Mouse (Mus musculus) brain, embryonic 14.5 days (tissue): ENCODE data around the gene Smurf1.

Source experiments
- CTCF ChIP-seq: fragments of 200-500 bp; IDR thresholded peaks from 2 replicates; pipeline ENCODE4 v1.5.1; 2012; ENCODE audit warnings: inconsistent platforms, mild to moderate bottlenecking, moderate library complexity, borderline replicate concordance; ENCODE audit not compliant: insufficient read depth, insufficient read length; ENCODE audit errors: extremely low read depth
- POLR2A ChIP-seq: fragments of 200-500 bp; IDR thresholded peaks from 2 replicates; pipeline ENCODE4 v1.6.1; 2012; ENCODE audit warnings: mild to moderate bottlenecking, inconsistent platforms, borderline replicate concordance; ENCODE audit not compliant: poor library complexity, insufficient read depth, insufficient read length, severe bottlenecking; ENCODE audit errors: extremely low read depth

DNA sequence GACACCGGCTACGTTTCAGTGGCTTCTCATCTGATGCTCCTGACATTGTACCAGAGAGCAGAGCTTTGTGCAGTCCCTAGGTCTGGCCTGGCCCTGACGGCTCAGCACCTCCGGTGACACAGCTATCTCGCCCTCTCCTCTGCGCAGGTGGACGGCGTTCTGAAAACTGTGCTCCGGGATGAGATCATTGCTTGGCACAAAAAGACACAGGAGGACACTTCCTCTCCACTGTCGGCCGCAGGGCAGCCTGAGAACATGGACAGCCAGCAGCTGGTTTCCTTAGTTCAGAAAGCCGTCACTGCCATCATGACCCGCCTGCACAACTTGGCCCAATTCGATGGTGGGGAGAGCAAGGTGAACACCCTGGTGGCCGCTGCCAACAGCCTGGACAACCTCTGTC is 107.1 kb downstream of the Smurf1 start:
- TF ChIP-seq CTCF (no peak), POLR2A (no peak)
